Mouse (Mus musculus) liver, postnatal 0 days (tissue): Measurements from ENCODE around the gene Fut4.

Experiments
- CTCF ChIP-seq: sonication (generic); IDR thresholded peaks from 2 replicates; pipeline ENCODE4 v1.5.1; 2016; ENCODE audit warnings: antibody characterized with exemption, low read depth
- EP300 ChIP-seq: IDR thresholded peaks from 2 replicates; pipeline ENCODE4 v1.6.1; 2016; ENCODE audit warnings: antibody characterized with exemption, low read depth, mild to moderate bottlenecking

- no peak for TF ChIP-seq CTCF
- no peak for TF ChIP-seq EP300
Observed at GRCm38 (mm10) chr9:14726005-14726404, 26.2 kb downstream of the Fut4 start.
